Mouse (Mus musculus) small intestine, adult 2 months (tissue): Measurements from ENCODE around the gene Hyal3. TPM values are rescaled to one million over a fixed set of nuclear protein-coding genes. Genes with fewer than 3 reads are reported as not detected.

Source experiments
- H3K27ac ChIP-seq: fragments of 200-500 bp; 2 replicates; pipeline ENCODE4 v1.5.1; 2012; ENCODE audit warnings: low read depth, low read length, control low read depth, inconsistent platforms; ENCODE audit not compliant: insufficient read depth
- H3K27me3 ChIP-seq: fragments of 200-500 bp; 2 replicates; pipeline ENCODE4 v1.6.1; 2012; ENCODE audit warnings: mild to moderate bottlenecking, moderate library complexity, low read length, inconsistent platforms; ENCODE audit not compliant: control insufficient read depth, insufficient read depth
- H3K36me3 ChIP-seq: fragments of 200-500 bp; 2 replicates; pipeline ENCODE4 v1.6.1; 2012; ENCODE audit warnings: mild to moderate bottlenecking, low read length, control low read depth, inconsistent platforms; ENCODE audit not compliant: control insufficient read depth, insufficient read depth
- H3K4me1 ChIP-seq: fragments of 200-500 bp; 2 replicates; pipeline ENCODE4 v1.6.1; 2012; ENCODE audit warnings: low read length, inconsistent platforms, mixed read lengths; ENCODE audit not compliant: control insufficient read depth, insufficient read depth, insufficient read length
- H3K4me3 ChIP-seq: fragments of 200-500 bp; 2 replicates; pipeline ENCODE4 v1.5.1; 2012; ENCODE audit warnings: low read depth, mild to moderate bottlenecking, control low read depth, inconsistent platforms, low read length, moderate library complexity
- CTCF ChIP-seq: fragments of 200-500 bp; IDR thresholded peaks from 2 replicates; pipeline ENCODE4 v1.5.1; 2012; ENCODE audit warnings: low read depth, mild to moderate bottlenecking, control low read depth, inconsistent platforms, low read length, moderate library complexity, mixed read lengths; ENCODE audit not compliant: insufficient replicate concordance, insufficient read length; ENCODE audit errors: extremely low read depth
- POLR2A ChIP-seq: fragments of 200-500 bp; IDR thresholded peaks from 2 replicates; pipeline ENCODE4 v1.6.1; 2012; ENCODE audit warnings: low read depth, mild to moderate bottlenecking, control low read depth, inconsistent platforms, low read length, moderate library complexity
- WGBS: fragments of 180-500 bp; shearing (Covaris S2); methylation state at CpG from one replicate; pipeline ENCODE4 v1.1.7; 2018; 5-methylcytosine and 5-hydroxymethylcytosine counted together
- polyA plus RNA-seq: library from polyadenylated mRNA; depleted of rRNA; stranded (reverse); fragments of >200 nt; gene quantifications from 2 replicates; pipeline ENCODE4 v1.2.3, GENCODE M21; 2012

Hyal3 gene
- polyA plus RNA-seq, 1 experiment, result 0.89 TPM

DNA sequence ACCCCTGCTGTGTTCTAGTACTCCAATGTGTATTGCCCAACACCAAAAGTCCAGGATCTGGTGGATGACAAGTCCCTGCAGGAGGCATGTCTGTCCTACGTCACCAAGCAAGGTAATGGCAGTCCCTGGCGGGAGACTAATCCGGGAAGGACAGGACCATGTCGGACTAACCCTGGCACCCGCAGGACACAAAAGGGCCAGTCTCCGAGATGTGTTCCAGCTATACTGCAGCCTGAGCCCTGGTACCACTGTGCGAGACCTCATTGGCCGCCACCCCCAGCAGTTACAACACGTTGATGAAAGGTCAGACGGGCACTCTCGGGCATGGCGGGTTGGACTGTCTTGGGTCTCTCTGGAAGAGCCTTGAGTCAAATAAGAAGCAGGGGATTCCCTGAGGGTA is 35.9 kb upstream of the Hyal3 start:
- Histone ChIP-seq H3K36me3 (peaks cover 10% of the 10 kb centered on the region; the same call in 1 of the 2 replicates), H3K27me3 (no peaks in the 10 kb centered on the region), H3K27ac (no peak overlapping the region), H3K4me1 (peaks cover 15% of the 10 kb centered on the region), H3K4me3 (no peak overlapping the region)
- WGBS, result 90% methylated on average over 12 of the region's 12 CpGs
- TF ChIP-seq CTCF (no peak), POLR2A (no peak)

DNA sequence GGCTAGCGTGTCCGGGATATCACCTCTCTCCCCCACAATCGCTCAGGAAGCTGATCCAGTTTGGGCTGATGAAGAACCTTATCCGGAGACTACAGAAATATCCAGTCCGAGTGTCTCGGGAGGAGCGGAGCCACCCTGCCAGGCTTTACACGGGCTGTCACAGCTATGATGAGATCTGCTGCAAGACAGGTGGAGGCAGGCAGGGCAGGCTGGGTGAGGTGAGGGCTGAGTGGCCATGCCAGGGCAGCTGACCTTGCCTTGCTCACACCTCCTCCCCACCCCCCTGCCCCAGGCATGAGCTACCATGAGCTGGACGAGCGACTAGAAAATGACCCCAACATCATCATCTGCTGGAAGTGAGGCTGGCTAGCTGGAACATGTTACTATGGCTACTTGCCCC is 35.4 kb upstream of the Hyal3 start:
- whole genome bisulfite sequencing, result 89% methylated on average over 10 of the region's 10 CpGs
- no peaks in the 10 kb centered on the region for H3K27me3 ChIP-seq
- peaks cover 15% of the 10 kb centered on the region for H3K4me1 ChIP-seq
- H3K36me3 ChIP-seq, result peaks cover 8% of the 10 kb centered on the region; the same call in 1 of the 2 replicates
- no peak overlapping the region for H3K27ac ChIP-seq
- H3K4me3 ChIP-seq, result no peak overlapping the region
- TF ChIP-seq POLR2A, result no peak
- TF ChIP-seq CTCF, result no peak

DNA sequence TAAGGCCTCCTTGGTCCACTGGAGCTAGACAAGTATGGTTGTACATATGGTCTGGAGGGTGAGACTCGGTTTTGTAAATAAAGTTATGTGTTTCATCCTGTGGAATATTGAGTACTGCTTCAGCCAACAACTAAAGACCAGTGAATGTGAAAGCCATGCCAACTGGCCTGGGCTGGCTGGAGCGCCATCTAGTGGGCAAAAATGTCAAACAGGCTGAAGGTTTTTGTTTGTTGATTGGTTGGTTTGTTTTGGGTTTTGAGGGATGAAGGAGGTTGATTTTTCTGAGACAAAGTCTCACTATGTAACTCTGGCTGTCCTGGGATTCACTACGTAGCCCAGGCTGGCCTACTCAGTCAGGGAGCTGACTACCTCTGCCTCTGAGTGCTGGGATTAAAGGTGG is 35.0 kb upstream of the Hyal3 start:
- TF ChIP-seq CTCF, result peak; percentile 95; the same call in 1 of the 2 replicates
- no peak for TF ChIP-seq POLR2A
- peaks cover 8% of the 10 kb centered on the region; the same call in 1 of the 2 replicates for H3K36me3 ChIP-seq
- no peaks in the 10 kb centered on the region for H3K27me3 ChIP-seq
- H3K27ac ChIP-seq, result no peak overlapping the region
- WGBS, result 18% methylated on average over 3 of the region's 3 CpGs
- peaks cover 15% of the 10 kb centered on the region for H3K4me1 ChIP-seq
- H3K4me3 ChIP-seq, result no peak overlapping the region

DNA sequence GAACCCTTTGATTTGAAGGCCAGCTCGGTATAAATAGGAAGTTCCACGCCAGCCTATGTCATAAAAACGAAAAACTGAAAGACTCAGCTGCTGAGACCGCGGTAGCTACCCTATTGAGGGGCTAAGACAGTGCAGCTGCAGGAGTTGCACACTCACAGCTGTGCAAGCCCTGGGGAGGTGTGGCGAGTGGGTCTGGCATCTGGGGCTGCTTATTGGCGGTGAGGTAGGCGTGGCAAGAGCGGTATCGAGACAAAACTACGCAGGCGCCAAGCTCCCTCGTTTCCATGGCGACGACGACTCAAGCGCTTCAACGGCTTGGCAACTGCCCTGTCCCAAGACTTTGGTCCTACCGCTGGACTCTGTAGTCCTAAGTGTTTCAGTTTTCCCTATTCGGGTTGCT is 33.6 kb upstream of the Hyal3 start, which contains the start of gene Zmynd10:
Gene Zmynd10 (plus strand): TSS at position 273 of the 400 bp plus-strand sequence.
- Histone ChIP-seq H3K27ac (no peak within 1 kb of the TSS), H3K36me3 (peaks cover 8% of the 10 kb centered on the region; the same call in 1 of the 2 replicates), H3K27me3 (no peaks in the 10 kb centered on the region), H3K4me1 (peaks cover 18% of the 10 kb centered on the region), H3K4me3 (peak within 1 kb of the TSS; percentile 27)
- 2% methylated on average over 20 of the region's 20 CpGs for WGBS
- TF ChIP-seq CTCF, result no peak
- TF ChIP-seq POLR2A, result no peak

DNA sequence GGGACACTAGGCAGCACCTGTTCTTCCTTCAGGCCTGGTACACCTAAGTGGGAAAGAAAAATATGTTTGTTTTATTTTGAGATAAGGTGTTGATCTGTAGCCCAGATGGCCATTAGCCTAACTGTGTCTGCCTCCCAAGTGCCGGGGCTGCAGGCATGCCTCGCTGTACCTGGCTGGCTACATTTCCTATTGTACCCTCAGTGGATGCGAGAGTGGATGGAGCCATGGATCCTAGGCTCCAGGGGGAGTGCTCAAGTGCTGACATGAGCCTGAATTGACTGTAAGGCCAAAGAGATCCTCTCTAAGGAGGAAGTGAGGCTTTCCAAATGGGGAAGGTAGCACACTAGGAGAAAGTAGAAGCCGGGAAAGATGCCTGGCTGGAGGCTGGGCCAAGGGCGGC is 32.7 kb upstream of the Hyal3 start:
- no peak for TF ChIP-seq CTCF
- no peak for TF ChIP-seq POLR2A
- no peaks in the 10 kb centered on the region for H3K27me3 ChIP-seq
- H3K4me1 ChIP-seq, result peaks cover 18% of the 10 kb centered on the region
- peaks cover 8% of the 10 kb centered on the region; the same call in 1 of the 2 replicates for H3K36me3 ChIP-seq
- H3K27ac ChIP-seq, result no peak overlapping the region
- H3K4me3 ChIP-seq, result no peak overlapping the region
- WGBS, result 69% methylated on average over 5 of the region's 5 CpGs

DNA sequence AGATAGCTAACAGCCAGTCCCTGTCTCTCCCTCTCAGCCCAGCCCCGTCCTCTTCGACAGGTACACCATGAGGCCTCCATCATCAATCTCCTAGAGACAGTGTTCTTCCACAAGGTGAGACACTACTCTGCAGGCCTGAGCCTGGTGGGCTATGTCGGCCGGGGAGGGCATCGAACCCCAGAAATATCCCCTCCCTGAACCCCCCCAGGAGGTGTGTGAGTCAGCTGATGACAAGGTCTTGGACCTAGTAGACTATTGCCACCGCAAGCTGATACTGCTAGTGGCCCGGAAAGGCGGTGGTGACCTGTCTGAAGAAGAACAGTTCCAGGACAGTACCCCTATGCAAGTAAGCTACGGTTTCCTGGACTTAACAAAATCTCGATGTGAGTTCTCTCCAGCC is 31.8 kb upstream of the Hyal3 start:
- TF ChIP-seq POLR2A (no peak), CTCF (no peak)
- Histone ChIP-seq H3K27ac (no peak overlapping the region), H3K36me3 (peaks cover 8% of the 10 kb centered on the region; the same call in 1 of the 2 replicates), H3K4me3 (no peak overlapping the region), H3K27me3 (no peaks in the 10 kb centered on the region), H3K4me1 (peaks cover 19% of the 10 kb centered on the region)
- WGBS, result 92% methylated on average over 10 of the region's 10 CpGs

DNA sequence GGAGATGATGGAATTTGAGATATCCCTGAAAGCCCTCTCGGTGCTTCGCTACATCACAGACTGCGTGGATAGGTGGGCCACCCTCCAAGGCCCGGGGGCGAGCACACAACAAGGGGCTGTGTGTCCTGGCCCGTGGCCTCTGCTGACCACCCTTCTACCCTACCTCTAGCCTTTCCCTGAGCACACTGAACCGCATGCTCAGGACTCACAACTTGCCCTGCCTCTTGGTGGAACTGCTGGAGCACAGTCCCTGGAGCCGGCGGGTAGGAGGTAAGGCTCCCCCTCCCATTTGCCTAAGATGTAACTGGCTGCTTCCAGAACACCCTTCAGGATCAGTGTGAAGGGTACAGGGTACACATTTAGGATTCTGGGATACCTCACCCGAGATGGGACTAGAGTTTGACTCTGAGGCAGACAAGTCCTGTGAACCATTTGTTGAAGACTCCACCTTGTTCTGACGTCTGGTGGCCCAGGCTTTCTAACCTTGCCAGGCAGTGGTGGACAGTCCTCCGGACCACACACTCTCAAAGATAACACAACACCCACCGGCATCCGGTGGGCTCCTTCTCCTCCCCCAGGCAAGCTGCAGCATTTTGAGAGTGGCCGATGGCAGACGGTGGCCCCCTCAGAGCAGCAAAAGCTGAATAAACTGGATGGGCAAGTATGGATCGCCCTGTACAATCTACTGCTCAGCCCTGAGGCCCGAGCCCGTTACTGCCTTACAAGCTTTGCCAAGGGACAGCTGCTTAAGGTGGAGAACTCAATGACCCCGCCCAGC is 31.1 kb upstream of the Hyal3 start:
- no peak overlapping the region for H3K4me3 ChIP-seq
- H3K27ac ChIP-seq, result no peak overlapping the region
- H3K27me3 ChIP-seq, result no peaks in the 10 kb centered on the region
- 91% methylated on average over 20 of the region's 20 CpGs for WGBS
- peaks cover 3% of the 10 kb centered on the region; the same call in 1 of the 2 replicates for H3K36me3 ChIP-seq
- peaks cover 21% of the 10 kb centered on the region for H3K4me1 ChIP-seq
- no peak for TF ChIP-seq POLR2A
- TF ChIP-seq CTCF, result no peak
